Comparison of ENCODE assay signal across 11 mouse cellular contexts in genomic region chr17:25595495-25595894, GRCm38 (mm10). TPM values are rescaled to one million over a fixed set of nuclear protein-coding genes. Genes with fewer than 3 reads are reported as not detected.
DNase-seq lines count a peak whose midpoint lies in the region; ATAC-seq and TF ChIP-seq lines count a peak whose summit lies in the region.
"Had no signal": no experiment of that assay in that cellular context is flagged by ENCODE, and none has a peak within 500 bp of the region (broad histone marks: within the 10 kb centered on the region; RNA-seq: fewer than 3 reads in every experiment).

No protein-coding gene starts in this region.

- no peak overlapping the region for H3K9ac ChIP-seq in hindbrain, postnatal 0 days (replicated peaks; ENCODE audit: low read length)
- H3K9ac ChIP-seq in hindbrain, embryonic 14.5 days, result no peak overlapping the region
- no peak overlapping the region for H3K9ac ChIP-seq in midbrain, postnatal 0 days (replicated peaks; ENCODE audit: low read length, poor library complexity, severe bottlenecking)
- H3K9ac ChIP-seq: forebrain, embryonic 15.5 days; limb, embryonic 13.5 days; midbrain, embryonic 12.5 days; neural tube, embryonic 15.5 days had no signal

- no peak overlapping the region for H3K4me2 ChIP-seq in hindbrain, postnatal 0 days (ENCODE audit: low read depth, low read length)
- H3K4me2 ChIP-seq in hindbrain, embryonic 14.5 days (replicated peaks), result no peak overlapping the region
- H3K4me2 ChIP-seq in midbrain, postnatal 0 days (ENCODE audit: low read depth, low read length, poor library complexity, severe bottlenecking), result no peak overlapping the region
- H3K4me2 ChIP-seq: forebrain, embryonic 15.5 days; limb, embryonic 13.5 days; midbrain, embryonic 12.5 days; neural tube, embryonic 15.5 days had no signal

- TF ChIP-seq POLR2A in cortical plate, adult 2 months (IDR thresholded peaks at IDR 0.05; ENCODE audit: extremely low read depth, insufficient read depth, low read length), result no peak

- no peaks in the 10 kb centered on the region for H3K27me3 ChIP-seq in hindbrain, postnatal 0 days (ENCODE audit: insufficient read depth, low read length)
- H3K27me3 ChIP-seq in hindbrain, embryonic 14.5 days (ENCODE audit: control insufficient read depth, insufficient read depth, low read length), result no peaks in the 10 kb centered on the region
- no peaks in the 10 kb centered on the region for H3K27me3 ChIP-seq in midbrain, postnatal 0 days (ENCODE audit: insufficient read depth, low read length)
- no peaks in the 10 kb centered on the region for H3K27me3 ChIP-seq in midbrain, embryonic 10.5 days (ENCODE audit: low read depth, poor library complexity, severe bottlenecking)
- H3K27me3 ChIP-seq: forebrain, embryonic 15.5 days; neural tube, embryonic 15.5 days had no signal

- TF ChIP-seq CTCF in hindbrain, postnatal 0 days (IDR thresholded peaks at IDR 0.05; ENCODE audit: low read depth), result peak; percentile 45
- TF ChIP-seq CTCF in midbrain, postnatal 0 days (IDR thresholded peaks at IDR 0.05), result peak; percentile 28; the same call in 1 of the 2 replicates
- peak; percentile 26 for TF ChIP-seq CTCF in cortical plate, adult 2 months (IDR thresholded peaks at IDR 0.05; ENCODE audit: extremely low read depth, insufficient read depth, low read length)

- H3K4me1 ChIP-seq in hindbrain, postnatal 0 days (ENCODE audit: insufficient read depth, low read length), result no peaks in the 10 kb centered on the region
- H3K4me1 ChIP-seq in hindbrain, embryonic 14.5 days (replicated peaks; ENCODE audit: control insufficient read depth, insufficient read depth, low read length), result peaks cover 5% of the 10 kb centered on the region; the same call in 1 of the 2 replicates
- no peaks in the 10 kb centered on the region for H3K4me1 ChIP-seq in midbrain, postnatal 0 days (ENCODE audit: insufficient read depth, low read length)
- H3K4me1 ChIP-seq in midbrain, embryonic 10.5 days, result peaks cover 11% of the 10 kb centered on the region
- no peaks in the 10 kb centered on the region for H3K4me1 ChIP-seq in cortical plate, adult 2 months (ENCODE audit: control insufficient read depth, insufficient read depth, low read length)
- H3K4me1 ChIP-seq: forebrain, embryonic 15.5 days; midbrain, embryonic 12.5 days had no signal

- no peak for DNase-seq in hindbrain, postnatal 0 days (ENCODE audit: low spot score)
- no peak for DNase-seq in hindbrain, embryonic 14.5 days (ENCODE audit: low spot score)
- DNase-seq in midbrain, postnatal 0 days (ENCODE audit: low spot score), result no peak
- DNase-seq in midbrain, embryonic 10.5 days (ENCODE audit: low spot score), result no peak

- ATAC-seq in hindbrain, postnatal 0 days, result no peak
- no peak for ATAC-seq in hindbrain, embryonic 14.5 days (ENCODE audit: low FRiP score)
- no peak for ATAC-seq in midbrain, postnatal 0 days (ENCODE audit: low FRiP score)
- no peak for ATAC-seq in monocyte, adult 5-6 weeks (replicated peaks; ENCODE audit: insufficient number of reproducible peaks, low FRiP score, low TSS enrichment, poor library complexity, severe bottlenecking)
- no peak for ATAC-seq in frontal cortex, adult (ENCODE audit: low TSS enrichment)
- ATAC-seq: forebrain, embryonic 15.5 days had no signal

- no peaks in the 10 kb centered on the region for H3K9me3 ChIP-seq in hindbrain, postnatal 0 days (ENCODE audit: low read length)
- no peaks in the 10 kb centered on the region for H3K9me3 ChIP-seq in hindbrain, embryonic 14.5 days (ENCODE audit: control insufficient read depth, low read length)
- H3K9me3 ChIP-seq in midbrain, postnatal 0 days (ENCODE audit: low read length), result no peaks in the 10 kb centered on the region
- peaks cover 8% of the 10 kb centered on the region for H3K9me3 ChIP-seq in midbrain, embryonic 10.5 days (replicated peaks)
- H3K9me3 ChIP-seq: forebrain, embryonic 15.5 days; midbrain, embryonic 12.5 days; neural tube, embryonic 15.5 days had no signal

- 73% methylated on average over 5 of the region's 5 CpGs for WGBS in hindbrain, postnatal 0 days
- 84% methylated on average over 5 of the region's 5 CpGs for WGBS in hindbrain, embryonic 14.5 days
- 80% methylated on average over 5 of the region's 5 CpGs for WGBS in midbrain, postnatal 0 days
- WGBS in midbrain, embryonic 10.5 days, result 94% methylated on average over 5 of the region's 5 CpGs

- H3K27ac ChIP-seq in hindbrain, postnatal 0 days, result no peak overlapping the region
- H3K27ac ChIP-seq in hindbrain, embryonic 14.5 days, result no peak overlapping the region
- no peak overlapping the region for H3K27ac ChIP-seq in midbrain, postnatal 0 days (ENCODE audit: low read depth, low read length)
- no peak overlapping the region for H3K27ac ChIP-seq in midbrain, embryonic 10.5 days (replicated peaks)
- H3K27ac ChIP-seq in cortical plate, adult 2 months (ENCODE audit: insufficient read depth, low read length), result no peak overlapping the region
- H3K27ac ChIP-seq: forebrain, embryonic 15.5 days; limb, embryonic 13.5 days; midbrain, embryonic 12.5 days; neural tube, embryonic 15.5 days had no signal

- H3K36me3 ChIP-seq in hindbrain, postnatal 0 days (ENCODE audit: insufficient read depth, low read length), result no peaks in the 10 kb centered on the region
- peaks cover 4% of the 10 kb centered on the region; the same call in 1 of the 2 replicates for H3K36me3 ChIP-seq in hindbrain, embryonic 14.5 days (replicated peaks; ENCODE audit: control insufficient read depth, insufficient read depth)
- H3K36me3 ChIP-seq in midbrain, postnatal 0 days (ENCODE audit: insufficient read depth, low read length), result peaks cover 13% of the 10 kb centered on the region; the same call in 1 of the 2 replicates
- peaks cover 46% of the 10 kb centered on the region for H3K36me3 ChIP-seq in midbrain, embryonic 10.5 days

- no peak overlapping the region for H3K4me3 ChIP-seq in hindbrain, postnatal 0 days (ENCODE audit: low read length)
- H3K4me3 ChIP-seq in hindbrain, embryonic 14.5 days (replicated peaks; ENCODE audit: low read length), result no peak overlapping the region
- no peak overlapping the region for H3K4me3 ChIP-seq in midbrain, postnatal 0 days (ENCODE audit: low read depth, low read length)
- H3K4me3 ChIP-seq in midbrain, embryonic 10.5 days, result no peak overlapping the region
- H3K4me3 ChIP-seq in cortical plate, adult 2 months (ENCODE audit: insufficient read depth, low read length), result no peak overlapping the region
- H3K4me3 ChIP-seq: forebrain, embryonic 15.5 days; limb, embryonic 13.5 days; midbrain, embryonic 12.5 days; neural tube, embryonic 15.5 days had no signal

RNA-seq across cellular contexts. Expression of gene Lmf1, which starts 16.6 kb away (rescaled TPM):
- total RNA-seq in hindbrain, postnatal 0 days (2014; rRNA removed), result 38.1 and 45.1 TPM in 2 replicates
- 21.4 and 22.4 TPM in 2 replicates for polyA plus RNA-seq in hindbrain, postnatal 0 days (2015; fragmentation: Nextera tagmentation; extraction: Ambion mirVana)
- polyA plus RNA-seq in hindbrain, embryonic 14.5 days (2014; fragmentation: Nextera tagmentation; extraction: Ambion mirVana), result 22.4 and 24.9 TPM in 2 replicates
- total RNA-seq in midbrain, postnatal 0 days (2014; rRNA removed), result 27.3 and 27.6 TPM in 2 replicates
- 19.8 and 23.0 TPM in 2 replicates for polyA plus RNA-seq in midbrain, postnatal 0 days (2015; fragmentation: Nextera tagmentation; extraction: Ambion mirVana)
- 22.3 and 22.6 TPM in 2 replicates for polyA plus RNA-seq in midbrain, embryonic 10.5 days (2016; fragmentation: Nextera tagmentation; extraction: Ambion mirVana)
- 17.2 and 17.9 TPM in 2 replicates for polyA plus RNA-seq in cortical plate, adult 2 months (2012; rRNA removed)
- total RNA-seq in monocyte, adult 5-6 weeks (2017), result 10.4 to 17.8 TPM (median 11.8 TPM) in 3 replicates

RNA-seq across cellular contexts. Expression of gene Sox8, which starts 25.0 kb away (rescaled TPM):
- 52.1 and 54.5 TPM in 2 replicates for total RNA-seq in hindbrain, postnatal 0 days (2014; rRNA removed)
- 28.9 and 31.5 TPM in 2 replicates for polyA plus RNA-seq in hindbrain, postnatal 0 days (2015; fragmentation: Nextera tagmentation; extraction: Ambion mirVana)
- 18.5 and 20.1 TPM in 2 replicates for polyA plus RNA-seq in hindbrain, embryonic 14.5 days (2014; fragmentation: Nextera tagmentation; extraction: Ambion mirVana)
- total RNA-seq in midbrain, postnatal 0 days (2014; rRNA removed), result 21.5 and 31.0 TPM in 2 replicates
- polyA plus RNA-seq in midbrain, postnatal 0 days (2015; fragmentation: Nextera tagmentation; extraction: Ambion mirVana), result 16.3 and 19.9 TPM in 2 replicates
- polyA plus RNA-seq in midbrain, embryonic 10.5 days (2016; fragmentation: Nextera tagmentation; extraction: Ambion mirVana), result 2.4 and 3.3 TPM in 2 replicates
- polyA plus RNA-seq in cortical plate, adult 2 months (2012; rRNA removed), result 42.5 and 51.6 TPM in 2 replicates
- total RNA-seq in monocyte, adult 5-6 weeks (2017), result 1.2 TPM in 1 of 3 replicates, not detected in the others
